Mouse (Mus musculus) MEL-GATA-1-ER (cell line): ENCODE results near the gene Robo3.

ENCODE experiments used
- DNase-seq: peaks from one replicate; pipeline ENCODE4 v3.0.0-alpha.2; 2012; ENCODE audit warnings: low read depth; ENCODE audit errors: extremely low read depth

Robo3 gene

DNA sequence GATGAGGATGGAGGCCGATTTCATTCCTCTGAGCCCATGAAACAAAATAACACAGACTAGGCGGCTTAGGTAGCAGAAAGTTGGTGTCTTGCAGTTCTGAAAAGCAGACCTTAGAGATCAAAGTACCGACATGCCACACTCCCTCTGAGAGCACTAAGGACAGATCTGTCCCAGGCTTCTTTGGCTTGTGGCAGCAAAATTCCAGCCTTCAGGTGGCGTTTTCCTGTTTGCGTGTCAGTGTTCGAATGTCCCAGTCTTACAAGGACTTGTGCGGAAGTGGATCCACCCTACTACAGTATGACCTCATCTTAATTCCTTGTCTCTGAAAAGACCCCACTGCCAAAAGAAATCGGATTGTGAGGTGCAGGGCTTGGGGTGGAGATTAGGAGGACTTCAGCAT, 64.2 kb downstream of the Robo3 start:
- DNase-seq, result no peak

DNA sequence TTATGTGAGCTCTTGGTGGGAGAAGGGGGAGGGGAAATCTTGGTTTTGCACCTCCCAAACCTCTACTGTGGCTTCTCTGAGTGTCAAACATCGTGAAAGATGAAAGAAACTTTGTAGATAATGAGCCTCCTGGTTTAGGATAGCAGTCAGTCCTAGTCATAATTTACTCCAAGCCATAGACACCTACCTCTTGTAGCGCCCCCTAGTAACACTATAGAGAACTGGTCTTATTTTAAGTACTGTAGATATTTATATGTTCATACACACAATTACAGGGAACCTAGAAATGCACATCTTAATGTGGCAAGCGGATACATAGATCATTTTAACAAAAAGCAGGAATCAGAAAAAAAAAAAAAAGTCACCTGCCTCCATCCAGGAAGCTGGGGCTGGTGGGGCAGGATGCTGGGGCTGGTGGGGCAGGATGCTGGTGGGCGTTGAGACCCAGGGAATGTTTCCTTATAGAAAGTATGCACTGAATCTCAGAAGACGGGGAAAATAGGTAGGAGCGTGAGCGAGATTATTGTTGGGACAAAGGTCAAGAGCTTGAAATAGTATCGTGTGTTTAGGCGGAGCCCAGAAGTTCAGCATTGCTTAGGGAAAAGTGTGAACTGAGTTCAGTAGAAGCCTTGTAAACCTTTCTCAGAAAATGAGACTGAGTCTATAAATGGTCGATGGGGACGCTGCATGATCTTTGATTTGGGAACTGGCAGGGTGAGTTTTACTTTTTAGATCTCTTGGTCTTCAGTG, 64.8 kb downstream of the Robo3 start:
- DNase-seq, result no peak

DNA sequence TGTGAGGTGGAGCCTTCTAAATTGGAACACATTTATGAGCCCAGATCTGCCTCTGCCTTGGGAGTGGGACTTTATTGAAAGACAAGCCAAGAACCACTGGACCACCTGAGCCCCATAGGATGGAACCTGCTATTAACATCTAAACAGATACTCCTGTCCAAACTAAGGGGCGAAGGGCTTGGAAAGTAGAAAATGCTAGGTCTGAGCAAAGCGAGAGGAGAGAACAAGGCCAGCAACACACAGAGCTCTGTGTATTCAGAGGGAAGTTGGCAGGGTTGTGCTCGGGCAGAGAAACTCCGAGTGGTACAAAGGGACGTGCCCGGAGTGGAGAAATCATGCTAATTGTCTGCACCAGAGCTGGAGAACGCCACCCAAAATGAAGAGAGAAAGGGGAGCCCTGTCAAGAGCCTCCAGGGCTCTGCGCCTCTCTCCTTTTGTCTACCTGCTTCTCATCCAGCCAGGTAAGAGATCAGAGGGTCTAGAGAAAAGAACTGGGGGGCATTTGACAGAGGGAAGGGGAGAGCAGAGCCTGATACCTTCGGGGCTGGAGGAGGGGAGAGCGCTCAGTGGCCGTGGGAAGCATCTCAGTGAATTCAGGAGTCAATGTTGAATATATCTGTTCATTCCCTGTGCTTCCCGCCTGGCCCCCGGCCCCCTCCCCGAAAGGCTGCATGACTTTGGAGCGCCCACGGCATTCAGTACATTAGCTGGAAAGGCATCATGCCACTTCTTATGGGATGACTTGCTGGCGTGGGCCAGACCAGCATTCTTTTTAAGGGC, 65.6 kb downstream of the Robo3 start, which contains the start of gene Hepacam:
Gene Hepacam, plus strand, starts transcription at position 51 of the 780 bp plus-strand sequence.
- DNase-seq, result no peak

DNA sequence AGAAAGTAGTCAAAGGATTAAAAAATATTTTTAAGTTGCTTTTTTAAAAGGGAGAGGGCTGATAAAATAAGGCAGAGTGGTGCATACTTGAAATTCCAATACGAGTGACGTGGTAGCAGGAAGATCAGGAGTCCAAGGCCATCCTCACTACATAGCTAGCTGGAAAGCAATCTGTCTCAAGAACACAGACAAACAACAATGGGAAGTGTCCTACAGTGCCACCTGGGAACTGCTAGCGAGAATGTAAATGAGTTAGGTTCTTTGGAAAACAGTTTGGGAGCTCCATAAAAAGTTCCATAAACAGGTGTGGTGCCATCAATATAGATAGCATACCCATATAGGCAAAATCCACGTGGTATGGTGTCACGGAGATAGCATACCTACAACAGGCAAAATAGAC, 67.3 kb downstream of the Robo3 start:
- no peak for DNase-seq
